Mouse (Mus musculus): Measurements from ENCODE around the gene Col11a2. TPM values are rescaled to one million over a fixed set of nuclear protein-coding genes. Genes with fewer than 3 reads are reported as not detected.

Col11a2 gene
- polyA plus RNA-seq, 1 experiment, result 0.69 TPM

GRCm38 (mm10) chr17:34104804-34105203 is 65.6 kb downstream of the Col11a2 start:
- no peak for DNase-seq (ENCODE audit: low read depth)

GRCm38 (mm10) chr17:34106555-34106954 is 67.3 kb downstream of the Col11a2 start:
- no peak for DNase-seq (ENCODE audit: low read depth)

- DNase-seq (ENCODE audit: low read depth), result no peak
Measured at GRCm38 (mm10) chr17:34107109-34107867, 68.1 kb downstream of the Col11a2 start.

DNA sequence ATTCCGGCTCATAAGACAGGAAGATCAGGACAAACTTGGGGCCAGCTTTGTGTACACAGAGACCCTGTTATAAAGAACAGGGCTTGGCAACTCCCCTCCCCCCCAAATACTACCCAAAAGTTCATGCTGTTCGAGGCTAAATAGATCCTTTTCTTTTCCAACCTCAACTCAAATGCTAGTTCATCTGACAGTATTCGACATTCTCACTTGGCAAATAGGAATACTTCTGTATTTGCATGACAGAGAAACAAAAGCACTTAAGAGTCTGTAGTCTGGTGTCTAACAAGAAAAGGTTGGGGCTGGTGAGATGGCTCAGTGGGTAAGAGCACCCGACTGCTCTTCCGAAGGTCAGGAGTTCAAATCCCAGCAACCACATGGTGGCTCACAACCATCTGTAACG is 69.2 kb downstream of the Col11a2 start:
- no peak for DNase-seq (ENCODE audit: low read depth)

- no peak for DNase-seq (ENCODE audit: low read depth)
Measured at GRCm38 (mm10) chr17:34109038-34109805, 70.0 kb downstream of the Col11a2 start.

DNA sequence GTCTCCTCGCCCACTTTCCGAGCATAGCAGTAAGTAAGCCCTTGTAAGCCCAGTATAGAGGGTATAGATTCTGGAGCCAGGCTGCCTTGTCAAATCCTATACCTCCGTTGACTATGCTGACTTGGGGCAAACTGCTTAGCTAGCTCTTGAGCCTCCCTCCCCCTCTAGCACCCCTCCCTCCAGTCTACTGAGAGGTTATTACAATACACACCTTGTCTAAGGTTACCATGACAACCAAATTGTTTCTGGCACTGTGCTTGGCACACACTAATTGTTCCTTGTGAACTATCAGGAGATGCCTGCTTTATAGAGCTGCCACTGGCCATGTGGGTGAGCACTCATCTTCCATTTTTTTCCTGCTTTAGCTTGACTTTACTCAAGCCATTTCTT is 70.6 kb downstream of the Col11a2 start:
- no peak for DNase-seq (ENCODE audit: low read depth)

DNA sequence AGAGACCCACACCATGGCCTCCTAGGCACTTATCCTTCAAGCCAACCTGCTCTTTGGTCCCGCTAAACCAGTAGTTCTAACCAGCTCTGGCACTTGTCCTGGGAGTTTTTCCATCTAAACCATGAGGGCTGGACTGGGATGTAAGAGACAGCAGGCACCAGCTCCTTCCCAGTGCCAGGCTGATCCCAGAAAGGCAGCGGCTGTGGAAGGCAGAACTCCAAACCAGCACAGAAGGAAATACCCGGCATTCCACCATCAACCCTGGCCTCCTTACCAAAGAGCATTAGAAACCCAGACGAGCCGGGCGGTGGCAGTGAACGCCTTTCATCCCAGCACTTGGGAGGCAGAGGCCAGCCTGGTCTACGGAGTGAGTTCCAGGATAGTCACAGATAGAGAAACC is 71.1 kb downstream of the Col11a2 start:
- DNase-seq (ENCODE audit: low read depth), result no peak

DNA sequence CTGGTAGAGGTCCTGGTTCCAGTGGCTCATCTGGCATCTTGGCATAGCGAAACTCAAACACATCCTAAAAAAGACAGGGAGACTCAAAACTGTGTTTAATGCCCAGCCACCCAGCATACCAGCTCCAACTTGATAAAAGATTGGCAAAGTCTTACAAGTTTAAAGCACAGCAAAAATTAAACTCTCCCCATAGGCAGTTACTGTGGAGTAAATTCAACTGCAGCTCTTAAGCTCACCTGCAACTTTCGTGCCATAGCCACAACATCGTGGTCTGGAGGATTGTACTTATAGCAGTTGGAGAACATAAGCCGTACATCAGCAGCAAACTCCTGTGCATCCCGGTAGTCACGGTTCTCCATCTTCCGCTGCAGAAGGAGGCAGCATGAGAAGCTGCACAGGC is 74.9 kb downstream of the Col11a2 start:
- DNase-seq (ENCODE audit: low read depth), result no peak

Other genes with a start within 250 kb of the Col11a2 start
- gene Kank3, start 228.9 kb upstream of the Col11a2 start, polyA plus RNA-seq (2012; rRNA removed), result 106 and 146 TPM in 2 replicates
- gene Rps28, start 214.9 kb upstream of the Col11a2 start, polyA plus RNA-seq (2012; rRNA removed), result 823 and 990 TPM in 2 replicates
- 564 and 606 TPM in 2 replicates for gene Ndufa7, start 214.9 kb upstream of the Col11a2 start, polyA plus RNA-seq (2012; rRNA removed)
- gene Cd320, start 196.3 kb upstream of the Col11a2 start, polyA plus RNA-seq (2012; rRNA removed), result 107 and 143 TPM in 2 replicates
- gene Gm7029, start 165.6 kb upstream of the Col11a2 start, polyA plus RNA-seq (2012; rRNA removed), result not detected in 2 replicates
- 2.4 TPM in 2 replicates for gene Kifc1, start 148.8 kb upstream of the Col11a2 start, polyA plus RNA-seq (2012; rRNA removed)
- gene Platr17, start 134.3 kb upstream of the Col11a2 start, polyA plus RNA-seq (2012; rRNA removed), result not detected in 2 replicates
- 36.7 and 45.8 TPM in 2 replicates for gene Daxx, start 130.0 kb upstream of the Col11a2 start, polyA plus RNA-seq (2012; rRNA removed)
- gene Tapbp, start 123.5 kb upstream of the Col11a2 start, polyA plus RNA-seq (2012; rRNA removed), result 148 and 171 TPM in 2 replicates
- 46.7 and 60.7 TPM in 2 replicates for gene Zbtb22, start 123.5 kb upstream of the Col11a2 start, polyA plus RNA-seq (2012; rRNA removed)
- gene Rgl2, start 109.9 kb upstream of the Col11a2 start, polyA plus RNA-seq (2012; rRNA removed), result 117 and 144 TPM in 2 replicates
- 24.1 and 37.0 TPM in 2 replicates for gene Pfdn6, start 99.1 kb upstream of the Col11a2 start, polyA plus RNA-seq (2012; rRNA removed)
- gene Wdr46, start 98.8 kb upstream of the Col11a2 start, polyA plus RNA-seq (2012; rRNA removed), result 14.9 and 18.1 TPM in 2 replicates
- 8.1 and 8.7 TPM in 2 replicates for gene B3galt4, start 87.9 kb upstream of the Col11a2 start, polyA plus RNA-seq (2012; rRNA removed)
- gene Vps52, start 83.6 kb upstream of the Col11a2 start, polyA plus RNA-seq (2012; rRNA removed), result 54.5 and 62.2 TPM in 2 replicates
- 683 and 816 TPM in 2 replicates for gene Rps18, start 83.4 kb upstream of the Col11a2 start, polyA plus RNA-seq (2012; rRNA removed)
- gene H2-K1, start 39.1 kb upstream of the Col11a2 start, polyA plus RNA-seq (2012; rRNA removed), result 2,228 and 2,761 TPM in 2 replicates
- gene Ring1, start 14.8 kb upstream of the Col11a2 start, polyA plus RNA-seq (2012; rRNA removed), result 29.4 and 29.6 TPM in 2 replicates
- gene H2-Ke6, start 11.4 kb upstream of the Col11a2 start, polyA plus RNA-seq (2012; rRNA removed), result 75.6 and 95.1 TPM in 2 replicates
- 207 and 240 TPM in 2 replicates for gene Slc39a7, start 7.8 kb upstream of the Col11a2 start, polyA plus RNA-seq (2012; rRNA removed)
- gene Rxrb, start 7.6 kb upstream of the Col11a2 start, polyA plus RNA-seq (2012; rRNA removed), result 51.3 and 53.0 TPM in 2 replicates
- gene H2-Oa, start 52.9 kb downstream of the Col11a2 start, polyA plus RNA-seq (2012; rRNA removed), result 2.1 and 2.5 TPM in 2 replicates
- gene H2-DMa, start 80.1 kb downstream of the Col11a2 start, polyA plus RNA-seq (2012; rRNA removed), result 73.0 and 74.6 TPM in 2 replicates
- gene Brd2, start 83.2 kb downstream of the Col11a2 start, polyA plus RNA-seq (2012; rRNA removed), result 110 and 117 TPM in 2 replicates
- gene H2-DMb2, start 103.9 kb downstream of the Col11a2 start, polyA plus RNA-seq (2012; rRNA removed), result 51.4 and 61.0 TPM in 2 replicates
- 87.5 and 107 TPM in 2 replicates for gene H2-DMb1, start 113.6 kb downstream of the Col11a2 start, polyA plus RNA-seq (2012; rRNA removed)
- 23.3 and 27.8 TPM in 2 replicates for gene Tap1, start 148.1 kb downstream of the Col11a2 start, polyA plus RNA-seq (2012; rRNA removed)
- gene Psmb9, start 148.3 kb downstream of the Col11a2 start, polyA plus RNA-seq (2012; rRNA removed), result 32.1 and 32.8 TPM in 2 replicates
- 56.3 and 58.9 TPM in 2 replicates for gene Psmb8, start 158.3 kb downstream of the Col11a2 start, polyA plus RNA-seq (2012; rRNA removed)
- gene Tap2, start 164.1 kb downstream of the Col11a2 start, polyA plus RNA-seq (2012; rRNA removed), result 28.0 and 33.7 TPM in 2 replicates
- 2.6 and 3.5 TPM in 2 replicates for gene H2-Ob, start 199.5 kb downstream of the Col11a2 start, polyA plus RNA-seq (2012; rRNA removed)
- 534 and 583 TPM in 2 replicates for gene H2-Ab1, start 218.3 kb downstream of the Col11a2 start, polyA plus RNA-seq (2012; rRNA removed)
- 306 and 360 TPM in 2 replicates for gene H2-Aa, start 248.4 kb downstream of the Col11a2 start, polyA plus RNA-seq (2012; rRNA removed)

Data from gonadal fat pad, adult 2 months (tissue).